Mouse (Mus musculus): ENCODE data around the gene Prg4. TPM values are rescaled to one million over a fixed set of nuclear protein-coding genes. Genes with fewer than 3 reads are reported as not detected.

Gene Prg4
- polyA plus RNA-seq, 1 experiment from 2014 or later, result 1.1 TPM

GRCm38 (mm10) chr1:150463691-150464090 is 2.3 kb downstream of the Prg4 start:
- Histone ChIP-seq H3K9ac (no peak overlapping the region), H3K27ac (no peak overlapping the region), H3K36me3 (no peaks in the 10 kb centered on the region), H3K4me2 (no peak overlapping the region), H3K9me3 (no peaks in the 10 kb centered on the region), H3K27me3 (no peaks in the 10 kb centered on the region), H3K4me3 (no peak overlapping the region), H3K4me1 (no peaks in the 10 kb centered on the region)
- no peak for ATAC-seq (ENCODE audit: insufficient number of reproducible peaks, insufficient read depth, low FRiP score, low TSS enrichment, low read depth)
- 76% methylated on average over 4 of the region's 4 CpGs for WGBS

GRCm38 (mm10) chr1:150463068-150463467 is 2.9 kb downstream of the Prg4 start:
- no peak for ATAC-seq (ENCODE audit: insufficient number of reproducible peaks, insufficient read depth, low FRiP score, low TSS enrichment, low read depth)
- Histone ChIP-seq H3K4me2 (no peak overlapping the region), H3K4me3 (no peak overlapping the region), H3K27ac (no peak overlapping the region), H3K36me3 (no peaks in the 10 kb centered on the region), H3K9me3 (no peaks in the 10 kb centered on the region), H3K4me1 (no peaks in the 10 kb centered on the region), H3K9ac (no peak overlapping the region), H3K27me3 (no peaks in the 10 kb centered on the region)
- 69% methylated on average over 5 of the region's 5 CpGs for WGBS

GRCm38 (mm10) chr1:150460595-150460994 is 5.4 kb downstream of the Prg4 start:
- Histone ChIP-seq H3K9me3 (no peaks in the 10 kb centered on the region), H3K4me3 (no peak overlapping the region), H3K9ac (no peak overlapping the region), H3K4me2 (no peak overlapping the region), H3K4me1 (no peaks in the 10 kb centered on the region), H3K36me3 (no peaks in the 10 kb centered on the region), H3K27me3 (no peaks in the 10 kb centered on the region), H3K27ac (no peak overlapping the region)
- no peak for ATAC-seq (ENCODE audit: insufficient number of reproducible peaks, insufficient read depth, low FRiP score, low TSS enrichment, low read depth)
- 56% methylated on average over 7 of the region's 7 CpGs for WGBS

- Histone ChIP-seq H3K27ac (no peak overlapping the region), H3K4me2 (no peak overlapping the region), H3K27me3 (no peaks in the 10 kb centered on the region), H3K9ac (no peak overlapping the region), H3K4me3 (no peak overlapping the region), H3K36me3 (no peaks in the 10 kb centered on the region), H3K4me1 (no peaks in the 10 kb centered on the region), H3K9me3 (no peaks in the 10 kb centered on the region)
- ATAC-seq (ENCODE audit: insufficient number of reproducible peaks, insufficient read depth, low FRiP score, low TSS enrichment, low read depth), result no peak
- 88% methylated on average over 3 of the region's 3 CpGs for WGBS
Observed at GRCm38 (mm10) chr1:150459599-150459998, 6.4 kb downstream of the Prg4 start.

GRCm38 (mm10) chr1:150458977-150459376 is 7.0 kb downstream of the Prg4 start:
- H3K9me3 ChIP-seq, result no peaks in the 10 kb centered on the region
- ATAC-seq (ENCODE audit: insufficient number of reproducible peaks, insufficient read depth, low FRiP score, low TSS enrichment, low read depth), result no peak
- H3K27ac ChIP-seq, result no peak overlapping the region
- H3K4me1 ChIP-seq, result no peaks in the 10 kb centered on the region
- H3K36me3 ChIP-seq, result no peaks in the 10 kb centered on the region
- H3K9ac ChIP-seq, result no peak overlapping the region
- 89% methylated on average over 5 of the region's 5 CpGs for WGBS
- H3K4me2 ChIP-seq, result no peak overlapping the region
- H3K4me3 ChIP-seq, result no peak overlapping the region
- H3K27me3 ChIP-seq, result no peaks in the 10 kb centered on the region

- 70% methylated on average over 4 of the region's 4 CpGs for WGBS
- Histone ChIP-seq H3K27me3 (no peaks in the 10 kb centered on the region), H3K4me3 (no peak overlapping the region), H3K4me1 (no peaks in the 10 kb centered on the region), H3K9ac (no peak overlapping the region), H3K4me2 (no peak overlapping the region), H3K36me3 (peaks cover 71% of the 10 kb centered on the region), H3K9me3 (no peaks in the 10 kb centered on the region), H3K27ac (no peak overlapping the region)
- no peak for ATAC-seq (ENCODE audit: insufficient number of reproducible peaks, insufficient read depth, low FRiP score, low TSS enrichment, low read depth)
Observed at GRCm38 (mm10) chr1:150441731-150442130, 24.2 kb downstream of the Prg4 start.

- Histone ChIP-seq H3K9ac (no peak overlapping the region), H3K27ac (no peak overlapping the region), H3K4me1 (no peaks in the 10 kb centered on the region), H3K4me2 (no peak overlapping the region), H3K9me3 (no peaks in the 10 kb centered on the region), H3K4me3 (no peak overlapping the region), H3K36me3 (peaks cover 73% of the 10 kb centered on the region), H3K27me3 (no peaks in the 10 kb centered on the region)
- no peak for ATAC-seq (ENCODE audit: insufficient number of reproducible peaks, insufficient read depth, low FRiP score, low TSS enrichment, low read depth)
- WGBS, result 89% methylated on average over 3 of the region's 3 CpGs
Observed at GRCm38 (mm10) chr1:150438641-150439040, 27.3 kb downstream of the Prg4 start.

- no peak for ATAC-seq (ENCODE audit: insufficient number of reproducible peaks, insufficient read depth, low FRiP score, low TSS enrichment, low read depth)
Observed at GRCm38 (mm10) chr1:150426216-150426615, 39.7 kb downstream of the Prg4 start.

GRCm38 (mm10) chr1:150425665-150426064 is 40.3 kb downstream of the Prg4 start:
- Histone ChIP-seq H3K4me2 (no peak overlapping the region), H3K9ac (no peak overlapping the region), H3K27ac (no peak overlapping the region), H3K9me3 (no peaks in the 10 kb centered on the region), H3K4me1 (no peaks in the 10 kb centered on the region), H3K27me3 (no peaks in the 10 kb centered on the region), H3K36me3 (peaks cover 83% of the 10 kb centered on the region), H3K4me3 (no peak overlapping the region)
- no peak for ATAC-seq (ENCODE audit: insufficient number of reproducible peaks, insufficient read depth, low FRiP score, low TSS enrichment, low read depth)
- 85% methylated on average over 9 of the region's 9 CpGs for WGBS

More at GRCm38 (mm10) chr1:150426216-150426615, 39.7 kb downstream of the Prg4 start:
- WGBS, result 72% methylated on average over 3 of the region's 3 CpGs
- Histone ChIP-seq H3K27me3 (no peaks in the 10 kb centered on the region), H3K4me2 (no peak overlapping the region), H3K4me3 (no peak overlapping the region), H3K9ac (no peak overlapping the region), H3K36me3 (peaks cover 88% of the 10 kb centered on the region), H3K9me3 (no peaks in the 10 kb centered on the region), H3K4me1 (no peaks in the 10 kb centered on the region), H3K27ac (no peak overlapping the region)

GRCm38 (mm10) chr1:150418426-150418825 is 47.5 kb downstream of the Prg4 start:
- Histone ChIP-seq H3K36me3 (peaks cover 68% of the 10 kb centered on the region), H3K9me3 (no peaks in the 10 kb centered on the region), H3K27ac (no peak overlapping the region), H3K9ac (no peak overlapping the region), H3K4me3 (no peak overlapping the region), H3K4me1 (no peaks in the 10 kb centered on the region), H3K4me2 (no peak overlapping the region), H3K27me3 (no peaks in the 10 kb centered on the region)
- 92% methylated on average over 4 of the region's 4 CpGs for WGBS
- ATAC-seq (ENCODE audit: insufficient number of reproducible peaks, insufficient read depth, low FRiP score, low TSS enrichment, low read depth), result no peak

GRCm38 (mm10) chr1:150416006-150416405 is 50.0 kb downstream of the Prg4 start:
- peaks cover 69% of the 10 kb centered on the region for H3K36me3 ChIP-seq
- no peak overlapping the region for H3K9ac ChIP-seq
- no peak overlapping the region for H3K27ac ChIP-seq
- no peak overlapping the region for H3K4me3 ChIP-seq
- no peaks in the 10 kb centered on the region for H3K9me3 ChIP-seq
- WGBS, result 94% methylated on average over 3 of the region's 3 CpGs
- no peak for ATAC-seq (ENCODE audit: insufficient number of reproducible peaks, insufficient read depth, low FRiP score, low TSS enrichment, low read depth)
- no peaks in the 10 kb centered on the region for H3K4me1 ChIP-seq
- no peak overlapping the region for H3K4me2 ChIP-seq
- no peaks in the 10 kb centered on the region for H3K27me3 ChIP-seq

- Histone ChIP-seq H3K4me3 (no peak overlapping the region), H3K4me1 (no peaks in the 10 kb centered on the region), H3K36me3 (peaks cover 78% of the 10 kb centered on the region), H3K9me3 (no peaks in the 10 kb centered on the region), H3K4me2 (no peak overlapping the region), H3K27me3 (no peaks in the 10 kb centered on the region), H3K9ac (no peak overlapping the region), H3K27ac (no peak overlapping the region)
- 94% methylated on average over 6 of the region's 6 CpGs for WGBS
- no peak for ATAC-seq (ENCODE audit: insufficient number of reproducible peaks, insufficient read depth, low FRiP score, low TSS enrichment, low read depth)
Observed at GRCm38 (mm10) chr1:150409996-150410395, 56.0 kb downstream of the Prg4 start.

GRCm38 (mm10) chr1:150407285-150407684 is 58.7 kb downstream of the Prg4 start:
- Histone ChIP-seq H3K4me3 (no peak overlapping the region), H3K9me3 (no peaks in the 10 kb centered on the region), H3K9ac (no peak overlapping the region), H3K27me3 (no peaks in the 10 kb centered on the region), H3K4me2 (no peak overlapping the region), H3K27ac (no peak overlapping the region), H3K36me3 (peaks cover 73% of the 10 kb centered on the region), H3K4me1 (no peaks in the 10 kb centered on the region)
- ATAC-seq (ENCODE audit: insufficient number of reproducible peaks, insufficient read depth, low FRiP score, low TSS enrichment, low read depth), result no peak
- WGBS, result 92% methylated on average over 9 of the region's 9 CpGs

Data from embryonic facial prominence, embryonic 13.5 days (tissue).